ENCODE assay signal across 8 mouse cellular contexts in the genomic region with DNA sequence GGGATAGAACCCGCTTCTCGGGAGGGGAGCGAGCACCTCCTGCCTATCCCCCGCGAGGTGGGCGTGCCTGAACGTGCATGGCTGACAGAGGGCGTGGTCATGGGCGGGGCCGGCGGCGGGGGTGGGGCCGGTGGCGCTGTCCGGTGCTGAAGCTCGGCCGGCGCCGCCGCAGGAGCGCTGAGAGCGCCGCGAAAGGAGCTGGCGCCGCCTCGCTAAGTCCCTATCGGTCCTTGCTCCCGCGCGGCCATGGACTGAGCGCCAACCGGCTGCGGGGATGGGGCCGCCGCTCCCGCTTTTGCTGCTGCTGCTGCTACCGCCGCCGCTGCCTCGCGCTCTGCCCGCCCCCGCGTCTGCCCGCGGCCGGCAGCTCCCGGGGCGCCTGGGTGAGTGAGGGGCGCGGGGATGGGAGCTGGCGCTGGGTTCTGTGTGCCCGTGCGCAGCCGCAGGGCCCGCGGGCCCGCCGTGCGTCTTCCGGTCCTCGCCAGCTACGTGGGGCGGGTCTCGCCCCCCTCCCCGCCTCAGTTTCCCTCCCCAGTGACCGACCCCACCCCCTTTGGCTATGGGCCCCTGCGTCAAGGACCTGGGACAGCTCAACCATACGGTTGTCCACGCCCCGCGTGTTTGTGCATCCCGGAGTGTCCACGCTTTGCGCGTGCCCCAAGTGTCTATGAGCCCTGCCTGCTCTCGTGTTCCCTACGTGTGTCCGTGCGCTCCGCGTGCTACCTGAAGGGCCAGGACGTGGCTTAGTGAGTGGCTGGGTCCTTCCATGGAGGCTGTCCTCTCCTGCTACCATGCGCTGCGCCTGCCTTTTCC. TPM values are rescaled to one million over a fixed set of nuclear protein-coding genes. Genes with fewer than 3 reads are reported as not detected.
DNase-seq lines count a peak whose midpoint lies in the region; ATAC-seq lines count a peak whose summit lies in the region.

A gene (plus strand): TSS at position 130 of the 813 bp plus-strand sequence.

- peak; percentile 91 for ATAC-seq in megakaryocyte-erythroid progenitor cell, adult 5-6 weeks (replicated peaks; ENCODE audit: low FRiP score, low TSS enrichment, poor library complexity, severe bottlenecking)

- peak; percentile 29 for DNase-seq in adrenal gland, adult 8-10 months
- DNase-seq in cerebellum, postnatal 36 days: peak; percentile 78 to 84
- peak; percentile 22 for DNase-seq in gastrocnemius, postnatal 25 days
- DNase-seq in kidney, adult 18-20 months: peak; percentile 57
- DNase-seq in left cerebral cortex, postnatal 36 days (ENCODE audit: low spot score in 2 of 2): peak; percentile 73 to 78
- DNase-seq in right cerebral cortex, postnatal 36 days (ENCODE audit: low spot score in 2 of 2): peak; percentile 56 to 71
- DNase-seq in T-cell, adult 2 months (ENCODE audit: low spot score): no peak

- intact Hi-C loops in left cerebral cortex, postnatal 36 days (cut with DNase I): loop anchor here (2.0 to 5.0 kb wide), 3 partner anchors 78 to 205 kb away; a partner anchor contains a TSS

RNA-seq across cellular contexts. Expression of the gene that starts here (rescaled TPM):
- total RNA-seq in adrenal gland, adult 8-10 months (2022): 10 to 100 TPM; 24.1 to 40.1 (median 28.9) TPM
- not detected for total RNA-seq in gastrocnemius, postnatal 25 days (2021)
- total RNA-seq in left cerebral cortex, postnatal 36 days (2021): 100 to 1,000 TPM; 356 to 375 TPM
- not detected in 2 replicates for total RNA-seq in megakaryocyte-erythroid progenitor cell, adult 5-6 weeks (2014; fragmentation: Nextera tagmentation)
- total RNA-seq in megakaryocyte-erythroid progenitor cell, adult 5-6 weeks (2017): not detected in 2 replicates

Comparison
In these comparisons a context has a peak if more than half of its experiments do, and no peak if none do; other contexts are left out.
1. RNA of the gene that starts here (total RNA-seq): 356 to 375 TPM in left cerebral cortex, postnatal 36 days and 24.1 to 40.1 TPM in adrenal gland, adult 8-10 months; not detected in megakaryocyte-erythroid progenitor cell, adult 5-6 weeks and not detected in gastrocnemius, postnatal 25 days; every median in the first group is over 10 times any median in the second.
2. RNA of the gene that starts here (total RNA-seq): 356 to 375 TPM in left cerebral cortex, postnatal 36 days; 24.1 to 40.1 TPM in adrenal gland, adult 8-10 months; every median in the first group is over 4 times any median in the second.
3. Peak in DNase-seq in gastrocnemius, postnatal 25 days; RNA of the gene not detected or under 1 TPM.
4. Peak in ATAC-seq in megakaryocyte-erythroid progenitor cell, adult 5-6 weeks; RNA of the gene not detected or under 1 TPM.